Mouse (Mus musculus): ENCODE data around the gene St8sia6.

GRCm38 (mm10) chr2:13794446-13794845 is 582 bp upstream of the St8sia6 start:
- TF ChIP-seq CTCF (IDR thresholded peaks at IDR 0.05; ENCODE audit: low read depth) (no peak), EP300 (IDR thresholded peaks at IDR 0.05; ENCODE audit: low read depth) (no peak)

Measured in heart, postnatal 0 days (tissue).